Mouse (Mus musculus) layer of hippocampus, postnatal 14 days (tissue): ENCODE results near the gene Samd5. TPM values are rescaled to one million over a fixed set of nuclear protein-coding genes. Genes with fewer than 3 reads are reported as not detected.

ENCODE experiments used
- DNase-seq, 2 experiments: peaks; one replicate each; pipeline ENCODE4 v3.0.0; 2021 to 2022; ENCODE audit warnings: low spot score in 2 of 2, mixed read lengths in 1 of 2
- total RNA-seq, 2 experiments: library from RNA; stranded (reverse); gene quantifications; 2 replicates each; pipeline ENCODE4 v1.2.3; 2021

The Samd5 gene
- total RNA-seq, 2 experiments from 2014 or later: 15.2 to 16.1 TPM

- DNase-seq: no peak
Observed at GRCm38 (mm10) chr10:9652946-9653345, 22.1 kb downstream of the Samd5 start.

GRCm38 (mm10) chr10:9650050-9650825, 24.8 kb downstream of the Samd5 start:
- peak; percentile 14 to 39 for DNase-seq

GRCm38 (mm10) chr10:9648464-9648863, 26.5 kb downstream of the Samd5 start:
- DNase-seq: no peak

- no peak for DNase-seq
Observed at GRCm38 (mm10) chr10:9647741-9648140, 27.3 kb downstream of the Samd5 start.

GRCm38 (mm10) chr10:9646391-9646790, 28.6 kb downstream of the Samd5 start:
- no peak for DNase-seq

GRCm38 (mm10) chr10:9643531-9643930, 31.5 kb downstream of the Samd5 start:
- DNase-seq: no peak

GRCm38 (mm10) chr10:9642077-9642476, 32.9 kb downstream of the Samd5 start:
- DNase-seq: peak in 1 of 2 experiments; percentile 21

- no peak for DNase-seq
Observed at GRCm38 (mm10) chr10:9640678-9641077, 34.3 kb downstream of the Samd5 start.

GRCm38 (mm10) chr10:9640056-9640455, 35.0 kb downstream of the Samd5 start:
- no peak for DNase-seq

GRCm38 (mm10) chr10:9625356-9625755, 49.7 kb downstream of the Samd5 start:
- no peak for DNase-seq

- no peak for DNase-seq
Observed at GRCm38 (mm10) chr10:9621926-9622688, 52.9 kb downstream of the Samd5 start.

GRCm38 (mm10) chr10:9621055-9621454, 54.0 kb downstream of the Samd5 start:
- no peak for DNase-seq

- no peak for DNase-seq
Observed at GRCm38 (mm10) chr10:9615009-9615408, 60.0 kb downstream of the Samd5 start.

GRCm38 (mm10) chr10:9608854-9609253, 66.2 kb downstream of the Samd5 start:
- DNase-seq: no peak

GRCm38 (mm10) chr10:9607155-9607554, 67.9 kb downstream of the Samd5 start:
- DNase-seq: no peak

GRCm38 (mm10) chr10:9605635-9606034, 69.4 kb downstream of the Samd5 start:
- peak in 1 of 2 experiments; percentile 60 for DNase-seq

GRCm38 (mm10) chr10:9603290-9603689, 71.7 kb downstream of the Samd5 start:
- DNase-seq: no peak

- no peak for DNase-seq
Observed at GRCm38 (mm10) chr10:9602845-9603244, 72.2 kb downstream of the Samd5 start.

GRCm38 (mm10) chr10:9602389-9602788, 72.6 kb downstream of the Samd5 start:
- no peak for DNase-seq

- no peak for DNase-seq
Observed at GRCm38 (mm10) chr10:9596228-9596627, 78.8 kb downstream of the Samd5 start.

GRCm38 (mm10) chr10:9594666-9595065, 80.3 kb downstream of the Samd5 start:
- DNase-seq: no peak

GRCm38 (mm10) chr10:9590606-9591005, 84.4 kb downstream of the Samd5 start:
- DNase-seq: no peak
